Mouse (Mus musculus) embryonic facial prominence, embryonic 14.5 days (tissue): ENCODE measurements around the gene Pdap1. TPM values are rescaled to one million over a fixed set of nuclear protein-coding genes. Genes with fewer than 3 reads are reported as not detected.
"Not testable (repeated sequence)": the region's sequence is repeated elsewhere in the genome, so short reads cannot be mapped to it uniquely, and the experiment has no call there.

Experiments used
- ATAC-seq: fragments of 200-750 bp; cut with Nextera tagmentation; 2 replicates; pipeline ENCODE4 v1.8.0; 2017; ENCODE audit warnings: low read depth, moderate number of reproducible peaks, moderate TSS enrichment
- DNase-seq: peaks from one replicate; pipeline ENCODE4 v3.0.0-alpha.2; 2015; ENCODE audit warnings: low spot score
- H3K27ac ChIP-seq: fragments of 300-500 bp; sonication (generic); replicated peaks from 2 replicates; pipeline ENCODE4 v1.5.1; 2014; ENCODE audit warnings: low read depth, mild to moderate bottlenecking, low read length, moderate library complexity
- H3K27me3 ChIP-seq: fragments of 300-500 bp; sonication (generic); replicated peaks from 2 replicates; pipeline ENCODE4 v1.6.1; 2014; ENCODE audit warnings: low read length; ENCODE audit not compliant: control insufficient read depth, insufficient read depth
- H3K36me3 ChIP-seq: fragments of 300-500 bp; sonication (generic); 2 replicates; pipeline ENCODE4 v1.6.1; 2014; ENCODE audit warnings: low read length, mixed read lengths; ENCODE audit not compliant: control insufficient read depth, insufficient read depth
- H3K4me1 ChIP-seq: fragments of 300-500 bp; sonication (generic); 2 replicates; pipeline ENCODE4 v1.6.1; 2014; ENCODE audit warnings: antibody characterized with exemption, low read length; ENCODE audit not compliant: control insufficient read depth, insufficient read depth
- H3K4me2 ChIP-seq: fragments of 300-500 bp; sonication (generic); 2 replicates; pipeline ENCODE4 v1.6.1; 2014; ENCODE audit warnings: low read depth, mild to moderate bottlenecking, low read length, moderate library complexity, mixed read lengths
- H3K4me3 ChIP-seq: fragments of 300-500 bp; sonication (generic); 2 replicates; pipeline ENCODE4 v1.5.1; 2014; ENCODE audit warnings: low read depth, mild to moderate bottlenecking, low read length
- H3K9ac ChIP-seq: fragments of 300-500 bp; sonication (generic); 2 replicates; pipeline ENCODE4 v1.6.1; 2014; ENCODE audit warnings: low read depth, mild to moderate bottlenecking, low read length, moderate library complexity, mixed read lengths
- H3K9me3 ChIP-seq: fragments of 300-500 bp; sonication (generic); 2 replicates; pipeline ENCODE4 v1.6.1; 2016; ENCODE audit warnings: low read length; ENCODE audit not compliant: control insufficient read depth
- WGBS: fragments of 180-500 bp; shearing (Covaris S2); extraction: QIAGEN DNeasy Blood & Tissue Kit; methylation state at CpG from one replicate; pipeline ENCODE4 v1.1.7; 2014; 5-methylcytosine and 5-hydroxymethylcytosine counted together
- polyA plus RNA-seq: library from polyadenylated mRNA; unstranded; fragments of >200 nt; fragmentation: Nextera tagmentation; extraction: Ambion mirVana; gene quantifications from 2 replicates; pipeline ENCODE4 v1.2.1, GENCODE M21; 2014

Pdap1 gene
- polyA plus RNA-seq, 1 experiment from 2014 or later: 97.1 TPM

- H3K9me3 ChIP-seq: no peaks in the 10 kb centered on the region
- H3K36me3 ChIP-seq: peaks cover 70% of the 10 kb centered on the region
- no peak overlapping the region for H3K4me3 ChIP-seq
- H3K9ac ChIP-seq: no peak overlapping the region
- no peaks in the 10 kb centered on the region for H3K27me3 ChIP-seq
- ATAC-seq (no peak), DNase-seq (no peak)
- H3K4me2 ChIP-seq: no peak overlapping the region
- WGBS: 95% methylated on average over 14 of the region's 14 CpGs
- H3K4me1 ChIP-seq: peaks cover 4% of the 10 kb centered on the region; the same call in 1 of the 2 replicates
- no peak overlapping the region for H3K27ac ChIP-seq
These were observed 21.3 kb upstream of the Pdap1 start for GRCm38 (mm10) chr5:145161361-145161760.

GRCm38 (mm10) chr5:145152690-145153089 is 12.7 kb upstream of the Pdap1 start:
- WGBS: 94% methylated on average over 5 of the region's 5 CpGs
- Histone ChIP-seq H3K4me1 (no peaks in the 10 kb centered on the region), H3K9ac (no peak overlapping the region), H3K9me3 (no peaks in the 10 kb centered on the region), H3K36me3 (peaks cover 92% of the 10 kb centered on the region), H3K4me2 (no peak overlapping the region), H3K27me3 (no peaks in the 10 kb centered on the region), H3K4me3 (no peak overlapping the region), H3K27ac (no peak overlapping the region)
- DNase-seq: no peak
- no peak for ATAC-seq

- peaks cover 99% of the 10 kb centered on the region for H3K36me3 ChIP-seq
- no peak overlapping the region for H3K9ac ChIP-seq
- ATAC-seq (no peak), DNase-seq (no peak)
- no peak overlapping the region for H3K27ac ChIP-seq
- H3K4me1 ChIP-seq: no peaks in the 10 kb centered on the region
- 91% methylated on average over 6 of the region's 6 CpGs for WGBS
- no peak overlapping the region for H3K4me2 ChIP-seq
- no peak overlapping the region for H3K4me3 ChIP-seq
- no peaks in the 10 kb centered on the region for H3K9me3 ChIP-seq
- no peaks in the 10 kb centered on the region for H3K27me3 ChIP-seq
These were observed 9.3 kb upstream of the Pdap1 start for GRCm38 (mm10) chr5:145149294-145149693.

- no peaks in the 10 kb centered on the region for H3K9me3 ChIP-seq
- H3K27ac ChIP-seq: no peak overlapping the region
- peaks cover 99% of the 10 kb centered on the region for H3K36me3 ChIP-seq
- H3K4me3 ChIP-seq: no peak overlapping the region
- no peaks in the 10 kb centered on the region for H3K27me3 ChIP-seq
- ATAC-seq: no peak
- H3K9ac ChIP-seq: no peak overlapping the region
- DNase-seq: no peak
- 88% methylated on average over 5 of the region's 5 CpGs for WGBS
- no peak overlapping the region for H3K4me2 ChIP-seq
- H3K4me1 ChIP-seq: no peaks in the 10 kb centered on the region
These were observed 7.7 kb upstream of the Pdap1 start for GRCm38 (mm10) chr5:145147748-145148147.

- no peak for ATAC-seq
- Histone ChIP-seq H3K4me1 (peaks cover 12% of the 10 kb centered on the region), H3K9ac (peak overlapping the region; percentile 92), H3K4me3 (peak overlapping the region; percentile 96), H3K4me2 (peak overlapping the region; percentile 93), H3K27ac (peak overlapping the region; percentile 94), H3K27me3 (no peaks in the 10 kb centered on the region), H3K36me3 (peaks cover 57% of the 10 kb centered on the region), H3K9me3 (no peaks in the 10 kb centered on the region)
- 1% methylated on average over 18 of the region's 18 CpGs for WGBS
- DNase-seq: no peak
These were observed 573 bp upstream of the Pdap1 start for GRCm38 (mm10) chr5:145140611-145141010.

GRCm38 (mm10) chr5:145138836-145139235 is 1.2 kb downstream of the Pdap1 start:
- peaks cover 58% of the 10 kb centered on the region for H3K36me3 ChIP-seq
- H3K9me3 ChIP-seq: no peaks in the 10 kb centered on the region
- peak overlapping the region; percentile 94 for H3K27ac ChIP-seq
- no peak for ATAC-seq
- H3K9ac ChIP-seq: peak overlapping the region; percentile 92
- WGBS: 8% methylated on average over 6 of the region's 6 CpGs
- peaks cover 12% of the 10 kb centered on the region for H3K4me1 ChIP-seq
- peak overlapping the region; percentile 93 for H3K4me2 ChIP-seq
- no peaks in the 10 kb centered on the region for H3K27me3 ChIP-seq
- DNase-seq: peak; percentile 64
- H3K4me3 ChIP-seq: peak overlapping the region; percentile 96

GRCm38 (mm10) chr5:145133275-145133674 is 6.8 kb downstream of the Pdap1 start:
- ATAC-seq, H3K4me2 ChIP-seq, DNase-seq, H3K9ac ChIP-seq, H3K9me3 ChIP-seq, H3K4me1 ChIP-seq, H3K27me3 ChIP-seq, H3K27ac ChIP-seq, H3K4me3 ChIP-seq: not testable (repeated sequence)
- WGBS: 85% methylated on average over 6 of the region's 6 CpGs
- peaks cover 85% of the 10 kb centered on the region for H3K36me3 ChIP-seq

GRCm38 (mm10) chr5:145130995-145131394 is 9.0 kb downstream of the Pdap1 start:
- WGBS: 84% methylated on average over 3 of the region's 3 CpGs
- DNase-seq: no peak

GRCm38 (mm10) chr5:145130191-145130590 is 9.8 kb downstream of the Pdap1 start:
- 92% methylated on average over 11 of the region's 11 CpGs for WGBS
- no peaks in the 10 kb centered on the region for H3K4me1 ChIP-seq
- no peaks in the 10 kb centered on the region for H3K27me3 ChIP-seq
- no peak overlapping the region for H3K9ac ChIP-seq
- no peak overlapping the region for H3K4me2 ChIP-seq
- DNase-seq (no peak), ATAC-seq (no peak)
- H3K4me3 ChIP-seq: no peak overlapping the region
- H3K36me3 ChIP-seq: peaks cover 97% of the 10 kb centered on the region
- H3K27ac ChIP-seq: no peak overlapping the region
- H3K9me3 ChIP-seq: no peaks in the 10 kb centered on the region

More at GRCm38 (mm10) chr5:145130995-145131394, 9.0 kb downstream of the Pdap1 start:
- Histone ChIP-seq H3K27ac (no peak overlapping the region), H3K4me1 (no peaks in the 10 kb centered on the region), H3K4me2 (no peak overlapping the region), H3K36me3 (peaks cover 98% of the 10 kb centered on the region), H3K9ac (no peak overlapping the region), H3K27me3 (no peaks in the 10 kb centered on the region), H3K4me3 (no peak overlapping the region), H3K9me3 (no peaks in the 10 kb centered on the region)
- ATAC-seq: no peak
